Mouse (Mus musculus) hindbrain, embryonic 14.5 days (tissue): ENCODE results near the gene Il2rg. TPM values are rescaled to one million over a fixed set of nuclear protein-coding genes. Genes with fewer than 3 reads are reported as not detected.
A peak's percentile ranks its signal among the peaks of the same experiment; 100 is the strongest.

Experiments
- ATAC-seq: fragments of 200-750 bp; cut with Nextera tagmentation; 2 replicates; pipeline ENCODE4 v1.8.0; 2017; ENCODE audit warnings: moderate number of reproducible peaks, mild to moderate bottlenecking, moderate TSS enrichment, moderate library complexity; ENCODE audit not compliant: low FRiP score
- DNase-seq: peaks from one replicate; pipeline ENCODE4 v3.0.0-alpha.2; 2015; ENCODE audit warnings: low spot score
- H3K27ac ChIP-seq: fragments of 300-500 bp; sonication (generic); 2 replicates; pipeline ENCODE4 v1.5.1; 2014; ENCODE audit warnings: mild to moderate bottlenecking, moderate library complexity
- H3K27me3 ChIP-seq: fragments of 300-500 bp; sonication (generic); 2 replicates; pipeline ENCODE4 v1.6.1; 2014; ENCODE audit warnings: mild to moderate bottlenecking, low read length, mixed read lengths; ENCODE audit not compliant: control insufficient read depth, insufficient read depth
- H3K36me3 ChIP-seq: fragments of 300-500 bp; sonication (generic); replicated peaks from 2 replicates; pipeline ENCODE4 v1.6.1; 2014; ENCODE audit not compliant: control insufficient read depth, insufficient read depth
- H3K4me1 ChIP-seq: fragments of 300-500 bp; sonication (generic); replicated peaks from 2 replicates; pipeline ENCODE4 v1.6.1; 2014; ENCODE audit warnings: antibody characterized with exemption, low read length, mixed read lengths; ENCODE audit not compliant: control insufficient read depth, insufficient read depth
- H3K4me2 ChIP-seq: fragments of 300-500 bp; sonication (generic); replicated peaks from 2 replicates; pipeline ENCODE4 v1.6.1; 2014; ENCODE audit warnings: mild to moderate bottlenecking, moderate library complexity
- H3K4me3 ChIP-seq: fragments of 300-500 bp; sonication (generic); replicated peaks from 2 replicates; pipeline ENCODE4 v1.5.1; 2014; ENCODE audit warnings: mild to moderate bottlenecking, low read length
- H3K9ac ChIP-seq: fragments of 300-500 bp; sonication (generic); 2 replicates; pipeline ENCODE4 v1.6.1; 2014
- H3K9me3 ChIP-seq: fragments of 300-500 bp; sonication (generic); 2 replicates; pipeline ENCODE4 v1.6.1; 2016; ENCODE audit warnings: low read length; ENCODE audit not compliant: control insufficient read depth
- WGBS: fragments of 180-500 bp; shearing (Covaris S2); extraction: QIAGEN DNeasy Blood & Tissue Kit; methylation state at CpG from one replicate; pipeline ENCODE4 v1.1.7; 2014; 5-methylcytosine and 5-hydroxymethylcytosine counted together
- polyA plus RNA-seq: library from polyadenylated mRNA; unstranded; fragments of >200 nt; fragmentation: Nextera tagmentation; extraction: Ambion mirVana; gene quantifications from 2 replicates; pipeline ENCODE4 v1.2.1, GENCODE M21; 2014

Gene Il2rg
- polyA plus RNA-seq, 1 experiment from 2014 or later: 7.6 TPM

DNA sequence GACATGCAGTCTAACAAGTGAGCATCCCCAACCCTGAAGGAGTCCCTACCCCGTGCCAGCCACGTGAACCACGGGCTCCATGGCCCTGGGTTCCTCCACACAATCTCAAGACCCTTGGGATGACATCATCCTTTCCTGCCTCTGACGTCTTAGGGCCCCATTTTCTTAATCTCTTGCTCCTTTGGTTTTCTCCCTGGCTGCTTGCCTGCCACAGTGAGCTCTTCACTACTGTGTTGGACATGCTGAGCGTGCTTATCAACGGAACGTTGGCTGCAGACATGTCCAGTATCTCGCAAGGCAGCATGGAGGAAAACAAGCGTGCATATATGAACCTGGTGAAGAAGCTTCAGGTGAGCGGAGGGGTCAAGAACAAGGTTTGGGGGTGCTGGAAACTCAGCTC lies 22.1 kb upstream of the Il2rg start:
- H3K9me3 ChIP-seq: no peaks in the 10 kb centered on the region
- DNase-seq (no peak), ATAC-seq (no peak)
- H3K4me2 ChIP-seq: no peak overlapping the region
- no peak overlapping the region for H3K27ac ChIP-seq
- H3K4me1 ChIP-seq: no peaks in the 10 kb centered on the region
- no peaks in the 10 kb centered on the region for H3K27me3 ChIP-seq
- no peak overlapping the region for H3K4me3 ChIP-seq
- no peak overlapping the region for H3K9ac ChIP-seq
- H3K36me3 ChIP-seq: peaks cover 75% of the 10 kb centered on the region
- WGBS: 89% methylated on average over 10 of the region's 10 CpGs

DNA sequence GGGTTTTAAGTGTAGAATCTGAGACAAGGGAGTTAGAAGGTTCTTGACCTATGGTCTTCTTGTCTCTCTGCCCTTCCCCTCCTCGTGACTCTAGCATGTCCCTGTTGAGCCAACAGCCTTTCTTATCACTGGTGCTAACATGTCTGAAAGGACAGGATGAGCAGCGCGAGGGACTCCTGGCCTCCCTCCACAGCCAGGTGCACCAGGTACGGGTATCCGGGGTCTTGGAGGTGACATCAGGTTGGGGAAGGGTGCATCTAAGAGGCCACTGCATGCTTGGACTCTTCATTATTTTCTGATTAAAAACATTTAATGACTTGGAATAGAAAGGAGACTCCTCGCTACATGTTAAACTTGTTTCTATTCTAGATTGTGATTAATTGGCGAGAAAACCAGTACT lies 21.0 kb upstream of the Il2rg start:
- H3K4me3 ChIP-seq: no peak overlapping the region
- no peak overlapping the region for H3K9ac ChIP-seq
- ATAC-seq: no peak

GRCm38 (mm10) chrX:101288432-101288831 lies 20.4 kb upstream of the Il2rg start:
- Histone ChIP-seq H3K4me1 (no peaks in the 10 kb centered on the region), H3K27me3 (no peaks in the 10 kb centered on the region), H3K4me3 (no peak overlapping the region), H3K36me3 (peaks cover 71% of the 10 kb centered on the region), H3K9me3 (no peaks in the 10 kb centered on the region), H3K4me2 (no peak overlapping the region), H3K9ac (no peak overlapping the region), H3K27ac (no peak overlapping the region)
- no peak for DNase-seq
- WGBS: 96% methylated on average over 6 of the region's 6 CpGs
- no peak for ATAC-seq

More for the DNA sequence above, 21.0 kb upstream of the Il2rg start:
- DNase-seq: no peak
- WGBS: 92% methylated on average over 7 of the region's 7 CpGs
- H3K9me3 ChIP-seq: no peaks in the 10 kb centered on the region
- H3K27me3 ChIP-seq: no peaks in the 10 kb centered on the region
- no peak overlapping the region for H3K4me2 ChIP-seq
- peaks cover 69% of the 10 kb centered on the region for H3K36me3 ChIP-seq
- no peak overlapping the region for H3K27ac ChIP-seq
- H3K4me1 ChIP-seq: no peaks in the 10 kb centered on the region

- H3K9ac ChIP-seq: no peak overlapping the region
- no peaks in the 10 kb centered on the region for H3K9me3 ChIP-seq
- H3K4me1 ChIP-seq: no peaks in the 10 kb centered on the region
- no peak for ATAC-seq
- H3K27me3 ChIP-seq: no peaks in the 10 kb centered on the region
- H3K27ac ChIP-seq: no peak overlapping the region
- no peak for DNase-seq
- 89% methylated on average over 3 of the region's 3 CpGs for WGBS
- H3K36me3 ChIP-seq: peaks cover 71% of the 10 kb centered on the region
- no peak overlapping the region for H3K4me3 ChIP-seq
- no peak overlapping the region for H3K4me2 ChIP-seq
These were observed 19.5 kb upstream of the Il2rg start for GRCm38 (mm10) chrX:101287543-101287942.

GRCm38 (mm10) chrX:101285953-101286670 lies 18.1 kb upstream of the Il2rg start:
- WGBS: 88% methylated on average over 14 of the region's 14 CpGs
- no peaks in the 10 kb centered on the region for H3K27me3 ChIP-seq
- no peaks in the 10 kb centered on the region for H3K9me3 ChIP-seq
- ATAC-seq (no peak), DNase-seq (no peak)
- H3K4me2 ChIP-seq: no peak overlapping the region
- no peak overlapping the region for H3K4me3 ChIP-seq
- no peaks in the 10 kb centered on the region for H3K4me1 ChIP-seq
- H3K27ac ChIP-seq: no peak overlapping the region
- H3K36me3 ChIP-seq: peaks cover 77% of the 10 kb centered on the region
- H3K9ac ChIP-seq: no peak overlapping the region

GRCm38 (mm10) chrX:101285534-101285933 lies 17.5 kb upstream of the Il2rg start:
- no peak overlapping the region for H3K4me2 ChIP-seq
- DNase-seq (peak; percentile 67), ATAC-seq (no peak)
- H3K9ac ChIP-seq: no peak overlapping the region
- 31% methylated on average over 6 of the region's 6 CpGs for WGBS
- peaks cover 82% of the 10 kb centered on the region for H3K36me3 ChIP-seq
- no peaks in the 10 kb centered on the region for H3K9me3 ChIP-seq
- H3K4me3 ChIP-seq: no peak overlapping the region
- H3K27ac ChIP-seq: no peak overlapping the region
- H3K4me1 ChIP-seq: no peaks in the 10 kb centered on the region
- H3K27me3 ChIP-seq: no peaks in the 10 kb centered on the region

DNA sequence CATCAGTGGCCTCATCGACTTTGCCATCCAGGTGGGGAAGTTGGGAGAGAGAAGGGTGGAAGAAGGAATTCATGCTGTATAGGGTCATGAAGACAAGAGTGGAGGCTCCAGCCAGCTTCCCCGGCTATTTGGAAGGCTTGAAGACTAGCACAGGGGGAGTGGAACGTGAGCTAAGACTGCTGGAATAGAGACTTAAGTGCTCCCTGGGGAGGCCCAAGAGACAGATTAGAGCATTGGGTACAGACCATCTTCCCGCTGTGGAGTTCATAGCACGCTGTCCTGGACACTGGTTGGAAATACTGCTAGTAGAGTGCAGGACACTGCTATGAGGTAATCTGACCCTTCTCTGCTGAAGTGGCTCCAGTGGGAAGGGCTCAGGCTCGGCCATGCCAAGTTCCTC lies 14.8 kb upstream of the Il2rg start:
- Histone ChIP-seq H3K36me3 (peaks cover 80% of the 10 kb centered on the region), H3K9ac (no peak overlapping the region), H3K27ac (no peak overlapping the region), H3K4me1 (no peaks in the 10 kb centered on the region), H3K27me3 (no peaks in the 10 kb centered on the region), H3K9me3 (no peaks in the 10 kb centered on the region), H3K4me3 (no peak overlapping the region), H3K4me2 (no peak overlapping the region)
- no peak for DNase-seq
- no peak for ATAC-seq
- 90% methylated on average over 6 of the region's 6 CpGs for WGBS

GRCm38 (mm10) chrX:101273875-101274738 lies 6.1 kb upstream of the Il2rg start, which contains the start of gene Med12:
Gene Med12, plus strand, starts transcription at chrX:101274030.
- peak; percentile 97 for ATAC-seq
- 24% methylated on average over 51 of the region's 54 CpGs for WGBS
- H3K9me3 ChIP-seq: no peaks in the 10 kb centered on the region

DNA sequence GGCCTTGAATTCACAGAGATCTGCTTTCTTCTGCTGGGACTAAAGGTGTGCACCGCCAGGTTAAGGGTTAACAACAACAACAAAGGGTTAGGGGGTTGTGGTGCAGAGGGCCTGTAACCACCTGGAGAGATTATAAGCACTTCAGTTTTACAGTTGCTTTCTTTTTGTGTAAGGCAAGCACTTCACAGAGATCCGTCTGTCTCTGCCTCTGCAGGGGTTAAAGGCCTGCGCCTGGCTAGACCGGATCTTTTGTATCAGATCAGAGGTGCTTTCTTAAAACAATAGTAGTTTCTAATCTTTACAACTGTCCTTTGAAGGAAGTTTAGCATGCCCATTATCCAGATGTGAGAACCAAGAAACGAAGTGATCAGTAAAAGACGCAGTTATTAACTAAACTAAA lies 5.4 kb upstream of the Il2rg start:
- no peak for ATAC-seq
- H3K9me3 ChIP-seq: no peaks in the 10 kb centered on the region
- 21% methylated on average over 6 of the region's 6 CpGs for WGBS
- DNase-seq: no peak
- peak overlapping the region; percentile 71 for H3K9ac ChIP-seq
- H3K4me3 ChIP-seq: peak overlapping the region; percentile 54
- no peaks in the 10 kb centered on the region for H3K27me3 ChIP-seq
- H3K36me3 ChIP-seq: peaks cover 19% of the 10 kb centered on the region; the same call in 1 of the 2 replicates
- no peaks in the 10 kb centered on the region for H3K4me1 ChIP-seq
- H3K27ac ChIP-seq: 0 out of 2 replicates have a peak overlapping the region, but pooled peaks have one; percentile 79
- H3K4me2 ChIP-seq: peak overlapping the region; percentile 55

More at GRCm38 (mm10) chrX:101273875-101274738, 6.1 kb upstream of the Il2rg start, which contains the start of gene Med12:
- Histone ChIP-seq H3K27me3 (no peaks in the 10 kb centered on the region), H3K27ac (peak within 1 kb of the TSS; percentile 79), H3K36me3 (peaks cover 26% of the 10 kb centered on the region), H3K4me1 (no peaks in the 10 kb centered on the region), H3K4me2 (peak within 1 kb of the TSS; percentile 55), H3K4me3 (peak within 1 kb of the TSS; percentile 54), H3K9ac (peak within 1 kb of the TSS; percentile 71)
- DNase-seq: peak; percentile 78
